In genomic region chr6:142459017-142459678, GRCm38 (mm10) we compare ENCODE assay signal across 16 mouse cellular contexts. TPM values are rescaled to one million over a fixed set of nuclear protein-coding genes. Genes with fewer than 3 reads are reported as not detected.
A peak's percentile ranks its signal among the peaks of the same experiment; 100 is the strongest.
DNase-seq lines count a peak whose midpoint lies in the region; ATAC-seq lines count a peak whose summit lies in the region.
"Had no signal": no experiment of that assay in that cellular context is flagged by ENCODE, and none has a peak within 500 bp of the region (broad histone marks: within the 10 kb centered on the region; RNA-seq: fewer than 3 reads in every experiment).

No protein-coding gene starts in this region.

- H3K4me2 ChIP-seq in liver, embryonic 12.5 days: no peak overlapping the region
- H3K4me2 ChIP-seq in neural tube, embryonic 12.5 days (replicated peaks): 0 out of 2 replicates have a peak overlapping the region, but pooled peaks have one; percentile 5

- DNase-seq in urinary bladder, postnatal 36 days (ENCODE audit: low spot score in 2 of 2): peak; percentile 38 to 55
- no peak for DNase-seq in urinary bladder, adult 2 months (ENCODE audit: low spot score)
- DNase-seq in right cerebral cortex, adult 2 months (ENCODE audit: low spot score in 2 of 2): no peak
- DNase-seq in adrenal gland, adult 2 months: no peak
- DNase-seq: cerebellum, postnatal 36 days; heart, adult 18-20 months; heart, postnatal 14 days; layer of hippocampus, adult 9-11 months; lung, postnatal 36 days; right cerebral cortex, postnatal 25 days had no signal

- no peaks in the 10 kb centered on the region for H3K27me3 ChIP-seq in liver, embryonic 12.5 days (replicated peaks)
- no peaks in the 10 kb centered on the region for H3K27me3 ChIP-seq in neural tube, embryonic 12.5 days (replicated peaks)

- WGBS in liver, embryonic 12.5 days (ENCODE audit: insufficient replicate concordance): 58% methylated on average over 14 of the region's 14 CpGs
- 74% methylated on average over 14 of the region's 14 CpGs for WGBS in neural tube, embryonic 12.5 days

- no peaks in the 10 kb centered on the region for H3K9me3 ChIP-seq in liver, embryonic 12.5 days (replicated peaks)
- H3K9me3 ChIP-seq in neural tube, embryonic 12.5 days: no peaks in the 10 kb centered on the region
- H3K9me3 ChIP-seq: limb, embryonic 10.5 days had no signal

- no peak overlapping the region for H3K9ac ChIP-seq in liver, embryonic 12.5 days
- no peak overlapping the region for H3K9ac ChIP-seq in neural tube, embryonic 12.5 days

- no peak overlapping the region for H3K4me3 ChIP-seq in liver, embryonic 12.5 days
- H3K4me3 ChIP-seq in neural tube, embryonic 12.5 days: no peak overlapping the region
- H3K4me3 ChIP-seq: limb, embryonic 10.5 days; myocyte had no signal

- no peak overlapping the region for H3K27ac ChIP-seq in liver, embryonic 12.5 days
- H3K27ac ChIP-seq in neural tube, embryonic 12.5 days: no peak overlapping the region
- H3K27ac ChIP-seq: limb, embryonic 10.5 days had no signal

- no peaks in the 10 kb centered on the region; the same call in 1 of the 2 replicates for H3K36me3 ChIP-seq in liver, embryonic 12.5 days
- H3K36me3 ChIP-seq in neural tube, embryonic 12.5 days: no peaks in the 10 kb centered on the region
- H3K36me3 ChIP-seq: limb, embryonic 10.5 days had no signal

- ATAC-seq in liver, embryonic 12.5 days: peak; percentile 68
- ATAC-seq in neural tube, embryonic 12.5 days (ENCODE audit: low FRiP score, low read depth): peak; percentile 54; the same call in 1 of the 2 replicates
- no peak for ATAC-seq in cerebellum, adult (ENCODE audit: insufficient number of reproducible peaks, low FRiP score, low TSS enrichment)
- ATAC-seq: CD4-positive, CD25-positive, alpha-beta regulatory T cell, adult 4 months had no signal

- no peaks in the 10 kb centered on the region for H3K4me1 ChIP-seq in liver, embryonic 12.5 days
- peaks cover 8% of the 10 kb centered on the region; the same call in 1 of the 2 replicates for H3K4me1 ChIP-seq in neural tube, embryonic 12.5 days
- H3K4me1 ChIP-seq: limb, embryonic 10.5 days had no signal

RNA-seq across cellular contexts. Expression of gene Gys2, which starts 13.8 kb away (rescaled TPM):
- 0.04 and 0.44 TPM in 2 replicates for polyA plus RNA-seq in urinary bladder, adult 2 months (2012; rRNA removed)
- polyA plus RNA-seq in liver, embryonic 12.5 days (2016; fragmentation: Nextera tagmentation; extraction: Ambion mirVana): 34.4 and 36.7 TPM in 2 replicates
- polyA plus RNA-seq in neural tube, embryonic 12.5 days (2016; fragmentation: Nextera tagmentation; extraction: Ambion mirVana): 0.06 TPM in 1 of 2 replicates, not detected in the other
- total RNA-seq in adrenal gland, adult 2 months (2021): 10 to 100 TPM in 1 of 2 experiments, 1 to 10 TPM in 1; 9.8 to 18.5 TPM
- 2.5 and 3.0 TPM in 2 replicates for polyA plus RNA-seq in adrenal gland, adult 2 months (2012; rRNA removed)
- polyA plus RNA-seq: CD4-positive, CD25-positive, alpha-beta regulatory T cell, adult 4 months; limb, embryonic 10.5 days; myocyte had no signal

RNA-seq across cellular contexts. Expression of gene Spx, which starts 45.9 kb away (rescaled TPM):
- polyA plus RNA-seq in urinary bladder, adult 2 months (2012; rRNA removed): 1.8 and 2.0 TPM in 2 replicates
- polyA plus RNA-seq in liver, embryonic 12.5 days (2016; fragmentation: Nextera tagmentation; extraction: Ambion mirVana): 0.08 and 0.11 TPM in 2 replicates
- polyA plus RNA-seq in neural tube, embryonic 12.5 days (2016; fragmentation: Nextera tagmentation; extraction: Ambion mirVana): 0.84 and 1.2 TPM in 2 replicates
- under 1 TPM; 0.17 to 0.49 TPM for total RNA-seq in adrenal gland, adult 2 months (2021)
- polyA plus RNA-seq in adrenal gland, adult 2 months (2012; rRNA removed): 0.30 and 0.42 TPM in 2 replicates
- total RNA-seq: heart, adult 18-20 months; heart, postnatal 14 days had no signal

RNA-seq across cellular contexts. Expression of gene Ldhb, which starts 48.6 kb away (rescaled TPM):
- polyA plus RNA-seq in urinary bladder, adult 2 months (2012; rRNA removed): 564 and 701 TPM in 2 replicates
- polyA plus RNA-seq in liver, embryonic 12.5 days (2016; fragmentation: Nextera tagmentation; extraction: Ambion mirVana): 61.7 and 63.3 TPM in 2 replicates
- 495 and 509 TPM in 2 replicates for polyA plus RNA-seq in neural tube, embryonic 12.5 days (2016; fragmentation: Nextera tagmentation; extraction: Ambion mirVana)
- total RNA-seq in adrenal gland, adult 2 months (2021): 100 to 1,000 TPM; 222 to 343 TPM
- polyA plus RNA-seq in adrenal gland, adult 2 months (2012; rRNA removed): 39.7 and 47.7 TPM in 2 replicates

Comparison
In these comparisons a context has a peak if more than half of its experiments do, and no peak if none do; other contexts are left out.
1. DNase-seq: peak in urinary bladder, postnatal 36 days (2 of 2); none in urinary bladder, adult 2 months (single experiment), right cerebral cortex, adult 2 months (0 of 2) and adrenal gland, adult 2 months (single experiment).